Mouse (Mus musculus): ENCODE measurements around the gene Emilin1. TPM values are rescaled to one million over a fixed set of nuclear protein-coding genes. Genes with fewer than 3 reads are reported as not detected.

Gene Emilin1
- polyA plus RNA-seq, 1 experiment from 2014 or later, result 366 TPM

- H3K27ac ChIP-seq (ENCODE audit: low read length), result peak overlapping the region; percentile 88
- ATAC-seq (ENCODE audit: low FRiP score, low TSS enrichment), result no peak
- H3K9ac ChIP-seq (replicated peaks; ENCODE audit: low read length), result peak overlapping the region; percentile 77
- H3K27me3 ChIP-seq (ENCODE audit: insufficient read depth, low read length), result no peaks in the 10 kb centered on the region
- peaks cover 36% of the 10 kb centered on the region for H3K36me3 ChIP-seq (ENCODE audit: insufficient read depth, low read length)
- peak overlapping the region; percentile 70 for H3K4me3 ChIP-seq (ENCODE audit: low read length)
- WGBS, result 63% methylated on average over 4 of the region's 4 CpGs
- H3K9me3 ChIP-seq (ENCODE audit: low read length), result no peaks in the 10 kb centered on the region
- peak overlapping the region; percentile 92 for H3K4me2 ChIP-seq (replicated peaks; ENCODE audit: low read depth, low read length)
- peaks cover 22% of the 10 kb centered on the region for H3K4me1 ChIP-seq (ENCODE audit: insufficient read depth, low read length)
Measured at GRCm38 (mm10) chr5:30950451-30950850, 37.2 kb downstream of the Emilin1 start.

DNA sequence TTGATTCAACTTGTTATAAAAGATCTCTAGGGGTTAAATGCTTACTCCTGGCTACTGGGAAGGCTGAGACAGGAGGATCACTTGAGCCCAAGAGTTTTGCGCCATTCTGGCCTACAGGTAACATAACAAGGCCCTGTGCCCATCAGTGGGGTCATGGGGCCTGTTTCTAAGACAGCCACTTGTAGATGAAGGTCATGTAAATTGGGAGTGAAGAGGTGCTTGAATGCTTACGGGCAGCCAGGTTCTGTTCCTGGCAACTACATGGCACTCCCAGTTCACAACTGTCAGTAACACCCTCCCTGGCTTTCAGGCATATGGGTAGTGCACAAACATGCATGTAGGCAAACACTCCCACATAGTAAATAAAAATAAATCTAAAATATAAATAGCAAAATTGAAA lies 37.7 kb downstream of the Emilin1 start:
- Histone ChIP-seq H3K4me3 (ENCODE audit: low read length) (no peak overlapping the region), H3K4me1 (ENCODE audit: insufficient read depth, low read length) (peaks cover 21% of the 10 kb centered on the region), H3K36me3 (ENCODE audit: insufficient read depth, low read length) (peaks cover 41% of the 10 kb centered on the region), H3K9ac (replicated peaks; ENCODE audit: low read length) (no peak overlapping the region), H3K9me3 (ENCODE audit: low read length) (no peaks in the 10 kb centered on the region), H3K27ac (ENCODE audit: low read length) (no peak overlapping the region), H3K4me2 (replicated peaks; ENCODE audit: low read depth, low read length) (peak overlapping the region; percentile 92; the same call in 1 of the 2 replicates), H3K27me3 (ENCODE audit: insufficient read depth, low read length) (no peaks in the 10 kb centered on the region)
- WGBS, result 92% methylated on average over 2 of the region's 2 CpGs
- no peak for ATAC-seq (ENCODE audit: low FRiP score, low TSS enrichment)

GRCm38 (mm10) chr5:30951706-30952105 lies 38.5 kb downstream of the Emilin1 start:
- no peak for ATAC-seq (ENCODE audit: low FRiP score, low TSS enrichment)
- WGBS, result 80% methylated on average over 6 of the region's 6 CpGs

GRCm38 (mm10) chr5:30952551-30952950 lies 39.3 kb downstream of the Emilin1 start:
- ATAC-seq (ENCODE audit: low FRiP score, low TSS enrichment), result no peak
- 88% methylated on average over 5 of the region's 5 CpGs for WGBS
- Histone ChIP-seq H3K9me3 (ENCODE audit: low read length) (no peaks in the 10 kb centered on the region), H3K4me3 (ENCODE audit: low read length) (no peak overlapping the region), H3K27ac (ENCODE audit: low read length) (no peak overlapping the region), H3K36me3 (ENCODE audit: insufficient read depth, low read length) (peaks cover 46% of the 10 kb centered on the region), H3K9ac (replicated peaks; ENCODE audit: low read length) (no peak overlapping the region), H3K27me3 (ENCODE audit: insufficient read depth, low read length) (no peaks in the 10 kb centered on the region), H3K4me2 (replicated peaks; ENCODE audit: low read depth, low read length) (no peak overlapping the region), H3K4me1 (ENCODE audit: insufficient read depth, low read length) (peaks cover 24% of the 10 kb centered on the region)

More at GRCm38 (mm10) chr5:30951706-30952105, 38.5 kb downstream of the Emilin1 start:
- Histone ChIP-seq H3K4me2 (replicated peaks; ENCODE audit: low read depth, low read length) (no peak overlapping the region), H3K9me3 (ENCODE audit: low read length) (no peaks in the 10 kb centered on the region), H3K9ac (replicated peaks; ENCODE audit: low read length) (no peak overlapping the region), H3K27me3 (ENCODE audit: insufficient read depth, low read length) (no peaks in the 10 kb centered on the region), H3K36me3 (ENCODE audit: insufficient read depth, low read length) (peaks cover 43% of the 10 kb centered on the region), H3K27ac (ENCODE audit: low read length) (no peak overlapping the region), H3K4me3 (ENCODE audit: low read length) (no peak overlapping the region), H3K4me1 (ENCODE audit: insufficient read depth, low read length) (peaks cover 21% of the 10 kb centered on the region)

GRCm38 (mm10) chr5:30954065-30954464 lies 40.9 kb downstream of the Emilin1 start:
- Histone ChIP-seq H3K9ac (replicated peaks; ENCODE audit: low read length) (no peak overlapping the region), H3K4me1 (ENCODE audit: insufficient read depth, low read length) (peaks cover 34% of the 10 kb centered on the region), H3K9me3 (ENCODE audit: low read length) (no peaks in the 10 kb centered on the region), H3K4me3 (ENCODE audit: low read length) (no peak overlapping the region), H3K36me3 (ENCODE audit: insufficient read depth, low read length) (peaks cover 58% of the 10 kb centered on the region), H3K4me2 (replicated peaks; ENCODE audit: low read depth, low read length) (no peak overlapping the region), H3K27ac (ENCODE audit: low read length) (no peak overlapping the region), H3K27me3 (ENCODE audit: insufficient read depth, low read length) (no peaks in the 10 kb centered on the region)
- 97% methylated on average over 6 of the region's 6 CpGs for WGBS
- no peak for ATAC-seq (ENCODE audit: low FRiP score, low TSS enrichment)

DNA sequence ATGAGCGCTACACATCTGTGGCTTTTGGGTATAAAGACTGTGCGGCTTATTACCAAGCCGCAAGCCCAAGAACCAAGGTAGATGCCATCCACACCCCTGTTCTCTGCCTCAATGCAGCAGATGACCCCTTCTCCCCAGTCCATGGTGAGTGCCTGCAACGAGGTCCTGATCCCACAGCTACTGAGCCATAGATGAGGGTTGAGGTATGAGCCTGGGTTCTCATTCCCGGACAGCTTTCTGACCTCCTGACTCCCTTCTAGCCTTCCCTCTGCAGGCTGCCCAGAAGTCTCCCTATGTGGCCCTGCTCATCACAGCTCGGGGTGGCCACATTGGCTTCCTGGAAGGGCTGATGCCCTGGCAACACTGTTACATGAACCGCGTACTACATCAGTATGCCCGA lies 41.4 kb downstream of the Emilin1 start:
- Histone ChIP-seq H3K9ac (replicated peaks; ENCODE audit: low read length) (no peak overlapping the region), H3K4me1 (ENCODE audit: insufficient read depth, low read length) (peaks cover 32% of the 10 kb centered on the region), H3K4me3 (ENCODE audit: low read length) (no peak overlapping the region), H3K9me3 (ENCODE audit: low read length) (no peaks in the 10 kb centered on the region), H3K27ac (ENCODE audit: low read length) (no peak overlapping the region), H3K27me3 (ENCODE audit: insufficient read depth, low read length) (no peaks in the 10 kb centered on the region), H3K4me2 (replicated peaks; ENCODE audit: low read depth, low read length) (no peak overlapping the region), H3K36me3 (ENCODE audit: insufficient read depth, low read length) (peaks cover 58% of the 10 kb centered on the region)
- 93% methylated on average over 9 of the region's 9 CpGs for WGBS
- no peak for ATAC-seq (ENCODE audit: low FRiP score, low TSS enrichment)

- no peak overlapping the region for H3K27ac ChIP-seq (ENCODE audit: low read length)
- WGBS, result 90% methylated on average over 6 of the region's 6 CpGs
- no peak for ATAC-seq (ENCODE audit: low FRiP score, low TSS enrichment)
- no peaks in the 10 kb centered on the region for H3K9me3 ChIP-seq (ENCODE audit: low read length)
- no peak overlapping the region for H3K4me2 ChIP-seq (replicated peaks; ENCODE audit: low read depth, low read length)
- no peak overlapping the region for H3K9ac ChIP-seq (replicated peaks; ENCODE audit: low read length)
- no peaks in the 10 kb centered on the region for H3K27me3 ChIP-seq (ENCODE audit: insufficient read depth, low read length)
- H3K36me3 ChIP-seq (ENCODE audit: insufficient read depth, low read length), result peaks cover 58% of the 10 kb centered on the region
- H3K4me1 ChIP-seq (ENCODE audit: insufficient read depth, low read length), result peaks cover 28% of the 10 kb centered on the region
- H3K4me3 ChIP-seq (ENCODE audit: low read length), result no peak overlapping the region
Measured at GRCm38 (mm10) chr5:30955751-30956150, 42.5 kb downstream of the Emilin1 start.

DNA sequence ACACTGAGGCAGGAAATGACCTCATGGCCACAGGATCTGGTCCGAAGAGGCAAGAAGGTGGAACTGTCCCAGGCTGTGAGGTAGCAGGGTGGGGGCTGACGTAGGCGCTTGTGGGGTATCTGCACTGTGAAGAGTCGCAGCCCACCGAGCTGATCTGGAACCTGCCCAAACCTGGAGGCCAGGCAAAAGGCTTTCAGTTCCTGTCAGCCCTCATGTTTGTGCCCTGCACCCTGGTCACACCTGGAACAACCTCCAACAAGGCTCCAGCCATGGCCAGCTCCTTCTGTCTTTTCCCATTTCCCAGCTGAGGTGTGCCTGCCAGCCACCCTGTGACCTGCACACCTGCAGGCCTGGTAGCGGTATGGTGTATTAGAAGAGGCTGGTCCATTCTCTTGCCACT lies 44.7 kb downstream of the Emilin1 start:
- Histone ChIP-seq H3K4me2 (replicated peaks; ENCODE audit: low read depth, low read length) (peak overlapping the region; percentile 89; the same call in 1 of the 2 replicates), H3K9ac (replicated peaks; ENCODE audit: low read length) (peak overlapping the region; percentile 31; the same call in 1 of the 2 replicates), H3K27me3 (ENCODE audit: insufficient read depth, low read length) (no peaks in the 10 kb centered on the region), H3K4me3 (ENCODE audit: low read length) (no peak overlapping the region), H3K4me1 (ENCODE audit: insufficient read depth, low read length) (peaks cover 28% of the 10 kb centered on the region), H3K27ac (ENCODE audit: low read length) (no peak overlapping the region), H3K36me3 (ENCODE audit: insufficient read depth, low read length) (peaks cover 47% of the 10 kb centered on the region), H3K9me3 (ENCODE audit: low read length) (no peaks in the 10 kb centered on the region)
- no peak for ATAC-seq (ENCODE audit: low FRiP score, low TSS enrichment)
- WGBS, result 90% methylated on average over 6 of the region's 6 CpGs

- peak overlapping the region; percentile 89 for H3K4me2 ChIP-seq (replicated peaks; ENCODE audit: low read depth, low read length)
- peak overlapping the region; percentile 92 for H3K27ac ChIP-seq (ENCODE audit: low read length)
- 17% methylated on average over 19 of the region's 19 CpGs for WGBS
- no peak for ATAC-seq (ENCODE audit: low FRiP score, low TSS enrichment)
- peaks cover 28% of the 10 kb centered on the region for H3K4me1 ChIP-seq (ENCODE audit: insufficient read depth, low read length)
- H3K36me3 ChIP-seq (ENCODE audit: insufficient read depth, low read length), result peaks cover 33% of the 10 kb centered on the region
- no peaks in the 10 kb centered on the region for H3K27me3 ChIP-seq (ENCODE audit: insufficient read depth, low read length)
- peak overlapping the region; percentile 93 for H3K9ac ChIP-seq (replicated peaks; ENCODE audit: low read length)
- peak overlapping the region; percentile 85 for H3K4me3 ChIP-seq (ENCODE audit: low read length)
- H3K9me3 ChIP-seq (ENCODE audit: low read length), result no peaks in the 10 kb centered on the region
Measured at GRCm38 (mm10) chr5:30959198-30959854, 46.1 kb downstream of the Emilin1 start.

GRCm38 (mm10) chr5:30959966-30960501 lies 46.8 kb downstream of the Emilin1 start, which contains the start of gene Preb:
Gene Preb (minus strand): TSS chr5:30960361.
- no peaks in the 10 kb centered on the region for H3K27me3 ChIP-seq (ENCODE audit: insufficient read depth, low read length)
- H3K4me1 ChIP-seq (ENCODE audit: insufficient read depth, low read length), result peaks cover 28% of the 10 kb centered on the region
- H3K9ac ChIP-seq (replicated peaks; ENCODE audit: low read length), result peak within 1 kb of the TSS; percentile 93
- WGBS, result 0% methylated on average over 56 of the region's 56 CpGs
- peak; percentile 92 for ATAC-seq (ENCODE audit: low FRiP score, low TSS enrichment)
- peak within 1 kb of the TSS; percentile 92 for H3K27ac ChIP-seq (ENCODE audit: low read length)
- peak within 1 kb of the TSS; percentile 85 for H3K4me3 ChIP-seq (ENCODE audit: low read length)
- H3K9me3 ChIP-seq (ENCODE audit: low read length), result no peaks in the 10 kb centered on the region
- peaks cover 26% of the 10 kb centered on the region for H3K36me3 ChIP-seq (ENCODE audit: insufficient read depth, low read length)
- peak within 1 kb of the TSS; percentile 89 for H3K4me2 ChIP-seq (replicated peaks; ENCODE audit: low read depth, low read length)

Measured in kidney, embryonic 16.5 days (tissue).